Mouse (Mus musculus) kidney, adult 2 months (tissue): ENCODE data around the gene Tchp. TPM values are rescaled to one million over a fixed set of nuclear protein-coding genes. Genes with fewer than 3 reads are reported as not detected.

Experiments
- DNase-seq: peaks from one replicate; pipeline ENCODE4 v3.0.0; 2021
- H3K27ac ChIP-seq: fragments of 200-500 bp; 2 replicates; pipeline ENCODE4 v1.5.1; 2012; ENCODE audit warnings: low read depth, low read length, control low read depth, inconsistent platforms; ENCODE audit not compliant: insufficient read depth
- H3K27me3 ChIP-seq: fragments of 200-500 bp; replicated peaks from 2 replicates; pipeline ENCODE4 v1.6.1; 2012; ENCODE audit warnings: mild to moderate bottlenecking, moderate library complexity, low read length, inconsistent platforms; ENCODE audit not compliant: control insufficient read depth, insufficient read depth
- H3K36me3 ChIP-seq: fragments of 200-500 bp; 2 replicates; pipeline ENCODE4 v1.6.1; 2012; ENCODE audit warnings: mild to moderate bottlenecking, moderate library complexity, low read length, inconsistent platforms; ENCODE audit not compliant: control insufficient read depth, insufficient read depth
- H3K4me1 ChIP-seq: fragments of 200-500 bp; 2 replicates; pipeline ENCODE4 v1.6.1; 2011; ENCODE audit warnings: low read length; ENCODE audit not compliant: control insufficient read depth, insufficient read depth
- H3K4me3 ChIP-seq: fragments of 200-500 bp; 2 replicates; pipeline ENCODE4 v1.5.1; 2011; ENCODE audit warnings: mild to moderate bottlenecking, low read depth, low read length, control low read depth; ENCODE audit not compliant: insufficient read depth
- CTCF ChIP-seq: fragments of 200-500 bp; conservative IDR thresholded peaks from 2 replicates; pipeline ENCODE4 v1.5.1; 2011; ENCODE audit warnings: low read depth, mild to moderate bottlenecking, control low read depth, low read length, moderate library complexity, mixed read lengths; ENCODE audit not compliant: insufficient read depth, insufficient read length
- POLR2A ChIP-seq: fragments of 200-500 bp; IDR thresholded peaks from one replicate; pipeline ENCODE4 v1.6.1; 2011; ENCODE audit warnings: low read depth, low read length, control low read depth
- WGBS: fragments of 180-500 bp; shearing (Covaris S2); methylation state at CpG from one replicate; pipeline ENCODE4 v1.1.7; 2018; 5-methylcytosine and 5-hydroxymethylcytosine counted together
- polyA plus RNA-seq: library from polyadenylated mRNA; depleted of rRNA; stranded (reverse); fragments of >200 nt; gene quantifications from 2 replicates; pipeline ENCODE4 v1.2.3, GENCODE M21; 2012

Tchp gene
- polyA plus RNA-seq, 1 experiment = 11.4 TPM

DNA sequence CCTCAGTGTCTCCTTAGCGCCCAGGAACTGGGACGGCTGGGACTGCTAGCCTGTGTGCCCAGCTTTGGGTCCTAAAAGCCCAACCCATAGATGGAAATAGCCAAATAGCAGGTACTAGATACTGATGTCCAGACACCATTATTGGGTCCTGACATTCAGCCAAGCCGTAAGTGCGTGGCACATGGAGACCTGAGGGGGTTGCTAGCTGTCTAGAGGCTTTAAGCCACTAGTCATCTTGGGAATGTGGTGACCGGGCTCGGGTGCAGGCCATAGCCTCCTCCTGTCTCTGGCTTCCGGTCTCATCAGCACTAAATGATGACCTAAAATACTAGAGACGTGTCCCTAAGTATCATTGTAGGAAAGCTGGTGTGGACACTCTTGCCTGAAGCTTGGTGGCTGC lies 10.4 kb downstream of the Tchp start:
- peaks cover 15% of the 10 kb centered on the region for H3K4me1 ChIP-seq
- no peak for TF ChIP-seq POLR2A
- no peak for TF ChIP-seq CTCF
- WGBS = 94% methylated on average over 8 of the region's 8 CpGs
- no peaks in the 10 kb centered on the region for H3K27me3 ChIP-seq
- no peak for DNase-seq
- H3K36me3 ChIP-seq = no peaks in the 10 kb centered on the region; the same call in 1 of the 2 replicates
- H3K27ac ChIP-seq = no peak overlapping the region
- no peak overlapping the region for H3K4me3 ChIP-seq

DNA sequence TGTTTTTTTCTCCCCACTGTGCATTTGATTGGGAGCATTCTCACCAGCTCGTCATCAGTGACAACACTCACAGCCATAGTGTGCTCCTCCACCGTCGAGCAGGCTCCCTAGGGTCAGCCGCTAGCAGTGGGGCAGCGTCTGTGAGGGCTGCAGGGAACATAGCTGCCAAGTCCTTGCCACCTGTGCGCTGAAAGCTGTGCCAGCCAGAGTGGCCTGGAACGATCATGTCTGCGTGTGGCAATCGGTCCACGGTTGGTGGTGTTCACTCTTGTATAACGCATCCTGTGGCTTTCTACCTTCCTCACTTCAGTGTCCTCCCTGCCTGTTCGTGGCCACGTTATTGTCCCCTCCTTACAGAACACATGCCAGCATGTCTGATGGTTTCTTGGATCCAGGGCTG lies 10.9 kb downstream of the Tchp start:
- Histone ChIP-seq H3K4me3 (no peak overlapping the region), H3K4me1 (peaks cover 15% of the 10 kb centered on the region), H3K36me3 (no peaks in the 10 kb centered on the region), H3K27me3 (no peaks in the 10 kb centered on the region), H3K27ac (peak overlapping the region; percentile 55)
- TF ChIP-seq POLR2A = no peak
- no peak for TF ChIP-seq CTCF
- WGBS = 52% methylated on average over 13 of the region's 13 CpGs
- no peak for DNase-seq

DNA sequence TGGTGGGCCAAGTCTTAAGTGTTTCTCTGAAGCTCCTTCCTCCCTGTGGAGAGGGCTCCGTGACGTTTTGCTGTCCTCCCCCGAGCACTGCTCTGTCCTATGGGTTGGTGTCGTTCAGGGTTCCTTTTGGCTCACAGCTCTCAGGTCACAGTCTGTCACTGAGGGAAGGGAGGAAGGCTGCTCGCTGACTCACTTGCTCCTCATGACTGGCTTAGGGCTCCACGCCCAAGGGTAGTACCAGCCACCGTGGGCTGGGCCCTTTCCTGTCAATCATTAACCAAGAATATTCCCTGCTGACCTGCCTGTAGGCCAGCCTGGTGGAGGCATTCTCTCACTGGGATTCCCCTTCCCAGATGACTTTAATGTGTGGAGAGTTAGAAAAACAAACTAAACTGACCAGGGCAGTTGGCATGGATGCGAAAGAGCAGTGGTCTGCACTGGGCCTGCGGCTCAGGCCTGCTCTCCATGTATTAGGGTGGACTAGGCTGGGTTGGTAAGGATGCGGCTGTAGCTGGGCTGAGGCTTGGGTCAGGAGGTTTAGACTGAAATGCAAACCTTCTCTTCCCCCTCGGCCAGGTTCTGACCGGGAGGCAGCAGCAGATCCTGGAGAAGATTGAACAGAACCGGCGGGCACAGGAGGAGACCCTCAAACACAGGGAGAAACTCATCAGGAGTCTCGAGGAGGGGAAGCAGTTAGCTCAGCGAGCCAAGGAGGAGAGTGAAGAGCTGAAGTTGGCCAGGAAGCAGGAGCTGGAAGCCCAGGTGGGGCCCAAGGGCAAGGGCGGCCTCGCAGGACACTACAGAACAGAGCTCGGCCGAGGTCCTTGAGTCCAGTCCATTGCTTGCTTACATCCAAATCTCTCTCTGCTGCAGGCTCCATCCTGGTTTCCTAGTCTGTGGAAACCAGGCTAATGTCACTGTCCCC lies 11.7 kb downstream of the Tchp start:
- peak; percentile 93 for DNase-seq
- no peak overlapping the region for H3K4me3 ChIP-seq
- H3K36me3 ChIP-seq = no peaks in the 10 kb centered on the region
- TF ChIP-seq POLR2A (no peak), CTCF (no peak)
- no peaks in the 10 kb centered on the region for H3K27me3 ChIP-seq
- H3K27ac ChIP-seq = peak overlapping the region; percentile 55
- peaks cover 15% of the 10 kb centered on the region for H3K4me1 ChIP-seq
- 53% methylated on average over 20 of the region's 20 CpGs for WGBS

DNA sequence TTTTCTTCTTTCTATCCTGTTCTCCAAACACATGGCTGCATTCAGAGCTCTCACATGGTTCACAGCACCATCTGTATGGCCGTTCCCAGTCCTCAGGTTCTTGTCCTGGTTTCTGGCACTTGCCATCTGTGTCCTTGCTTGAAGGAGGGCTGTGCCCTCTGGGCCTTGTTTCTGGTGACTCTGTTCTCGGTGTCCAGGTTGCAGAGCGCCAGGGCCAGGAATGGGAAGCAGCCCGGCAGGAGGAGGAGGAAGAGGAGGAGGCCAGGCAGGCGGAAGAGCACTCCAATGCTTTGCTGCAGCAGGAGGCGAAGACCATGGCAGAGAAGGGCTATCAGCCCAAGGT lies 12.3 kb downstream of the Tchp start:
- H3K4me3 ChIP-seq = no peak overlapping the region
- H3K4me1 ChIP-seq = peaks cover 15% of the 10 kb centered on the region
- no peaks in the 10 kb centered on the region for H3K27me3 ChIP-seq
- peak overlapping the region; percentile 51; the same call in 1 of the 2 replicates for H3K27ac ChIP-seq
- peak; percentile 26 for DNase-seq
- no peaks in the 10 kb centered on the region for H3K36me3 ChIP-seq
- 77% methylated on average over 6 of the region's 6 CpGs for WGBS
- TF ChIP-seq POLR2A = no peak
- TF ChIP-seq CTCF = no peak

DNA sequence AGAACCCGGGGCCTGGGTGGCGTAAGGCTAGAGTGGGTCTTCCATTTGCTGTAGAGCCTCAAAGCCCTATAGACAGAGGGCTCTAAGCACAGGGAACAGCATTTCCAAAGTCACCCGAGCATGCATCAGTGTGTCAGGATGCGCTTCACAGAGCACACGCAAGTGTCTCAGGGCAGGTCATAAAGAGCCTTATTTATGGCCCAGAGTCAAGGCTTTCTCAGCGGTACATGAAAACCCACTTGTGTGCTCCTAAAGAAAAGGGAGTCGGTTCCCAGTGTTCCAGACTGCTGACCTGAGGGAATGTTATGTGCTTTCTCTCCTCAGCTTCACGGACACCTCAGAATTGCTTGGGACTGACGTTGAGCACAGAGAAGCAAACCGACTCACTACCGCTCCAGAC lies 13.2 kb downstream of the Tchp start:
- H3K27me3 ChIP-seq = no peaks in the 10 kb centered on the region

GRCm38 (mm10) chr5:114721969-114722368 lies 14.4 kb downstream of the Tchp start:
- DNase-seq = no peak
- Histone ChIP-seq H3K4me1 (peaks cover 15% of the 10 kb centered on the region), H3K27ac (no peak overlapping the region), H3K27me3 (no peaks in the 10 kb centered on the region), H3K4me3 (no peak overlapping the region), H3K36me3 (no peaks in the 10 kb centered on the region)
- TF ChIP-seq POLR2A (no peak), CTCF (no peak)
- 82% methylated on average over 10 of the region's 10 CpGs for WGBS

More for the DNA sequence above, 13.2 kb downstream of the Tchp start:
- H3K4me3 ChIP-seq = no peak overlapping the region
- WGBS = 58% methylated on average over 11 of the region's 11 CpGs
- H3K36me3 ChIP-seq = no peaks in the 10 kb centered on the region
- H3K4me1 ChIP-seq = peaks cover 15% of the 10 kb centered on the region
- TF ChIP-seq CTCF = no peak
- no peak for TF ChIP-seq POLR2A
- DNase-seq = no peak
- no peak overlapping the region for H3K27ac ChIP-seq

GRCm38 (mm10) chr5:114722846-114723245 lies 15.3 kb downstream of the Tchp start:
- H3K27me3 ChIP-seq = no peaks in the 10 kb centered on the region
- no peaks in the 10 kb centered on the region for H3K36me3 ChIP-seq
- no peak for DNase-seq
- WGBS = 80% methylated on average over 13 of the region's 13 CpGs
- TF ChIP-seq CTCF (no peak), POLR2A (no peak)
- peaks cover 15% of the 10 kb centered on the region for H3K4me1 ChIP-seq
- no peak overlapping the region for H3K27ac ChIP-seq
- no peak overlapping the region for H3K4me3 ChIP-seq

GRCm38 (mm10) chr5:114728160-114728559 lies 20.6 kb downstream of the Tchp start:
- Histone ChIP-seq H3K27me3 (no peaks in the 10 kb centered on the region), H3K36me3 (peaks cover 4% of the 10 kb centered on the region), H3K4me3 (no peak overlapping the region), H3K4me1 (no peaks in the 10 kb centered on the region), H3K27ac (no peak overlapping the region)
- DNase-seq = peak; percentile 17
- TF ChIP-seq POLR2A (no peak), CTCF (no peak)
- 61% methylated on average over 10 of the region's 10 CpGs for WGBS
